Mouse (Mus musculus) ES-E14 (cell line): ENCODE results near the gene Atg5. TPM values are rescaled to one million over a fixed set of nuclear protein-coding genes. Genes with fewer than 3 reads are reported as not detected.

Experiments used
- DNase-seq: peaks from one replicate; pipeline ENCODE4 v3.0.0-alpha.2; 2013; ENCODE audit warnings: low read depth, low spot score
- H3K27ac ChIP-seq: 2 replicates; pipeline ENCODE4 v1.5.1; 2012; ENCODE audit warnings: low read depth, mild to moderate bottlenecking, low read length, moderate library complexity, mixed read lengths; ENCODE audit not compliant: poor library complexity, insufficient read depth, severe bottlenecking
- H3K36me3 ChIP-seq: 2 replicates; pipeline ENCODE4 v1.6.1; 2012; ENCODE audit warnings: mild to moderate bottlenecking, low read length, moderate library complexity, mixed read lengths; ENCODE audit not compliant: control insufficient read depth, poor library complexity, insufficient read depth, severe bottlenecking
- H3K4me1 ChIP-seq, 2 experiments: fragments of 150-350 bp in 1 of 2; sonication (generic) in 1 of 2; 2 replicates each; pipeline ENCODE4 v1.6.1; 2012; ENCODE audit warnings: low read length in 2 of 2, mild to moderate bottlenecking in 1 of 2, mixed read lengths in 1 of 2; ENCODE audit not compliant: control insufficient read depth in 2 of 2, insufficient read depth in 2 of 2, poor library complexity in 1 of 2
- H3K4me3 ChIP-seq, 2 experiments: fragments of 150-350 bp in 1 of 2; sonication (generic) in 1 of 2; 2 replicates each; pipeline ENCODE4 v1.5.1; 2012; ENCODE audit warnings: low read length in 2 of 2, low read depth in 1 of 2, mild to moderate bottlenecking in 1 of 2, mixed read lengths in 1 of 2; ENCODE audit not compliant: insufficient read depth in 1 of 2, poor library complexity in 1 of 2, severe bottlenecking in 1 of 2
- H3K9ac ChIP-seq: 2 replicates; pipeline ENCODE4 v1.6.1; 2012; ENCODE audit warnings: low read depth, mild to moderate bottlenecking, low read length, mixed read lengths; ENCODE audit not compliant: poor library complexity, insufficient read depth, severe bottlenecking
- H3K9me3 ChIP-seq: fragments of 150-350 bp; sonication (generic); 2 replicates; pipeline ENCODE4 v1.6.1; 2012; ENCODE audit warnings: low read depth, mild to moderate bottlenecking, low read length; ENCODE audit not compliant: control insufficient read depth, insufficient read depth
- CHD2 ChIP-seq: IDR thresholded peaks from 2 replicates; pipeline ENCODE4 v1.6.1; 2014; ENCODE audit warnings: mild to moderate bottlenecking, low read depth, low read length, inconsistent platforms
- HCFC1 ChIP-seq: IDR thresholded peaks from 2 replicates; pipeline ENCODE4 v1.6.1; 2012; ENCODE audit warnings: low read length, inconsistent platforms, borderline replicate concordance; ENCODE audit not compliant: insufficient read depth
- MAFK ChIP-seq: IDR thresholded peaks from 2 replicates; pipeline ENCODE4 v1.6.1; 2014; ENCODE audit warnings: mild to moderate bottlenecking, low read depth, low read length, inconsistent platforms; ENCODE audit not compliant: insufficient read depth
- ZC3H11A ChIP-seq: IDR thresholded peaks from 2 replicates; pipeline ENCODE4 v1.6.1; 2012; ENCODE audit warnings: low read depth, mild to moderate bottlenecking, inconsistent platforms, low read length, borderline replicate concordance
- ZNF384 ChIP-seq: IDR thresholded peaks from 2 replicates; pipeline ENCODE4 v1.6.1; 2012; ENCODE audit warnings: low read depth, low read length, inconsistent platforms
- in situ Hi-C, 2 experiments: fragments of 600-800 bp; cut with MboI; formaldehyde crosslinking; loops; one replicate each; pipeline ENCODE4 v1.15.1; 2025; ENCODE audit warnings: low sequenced_read_pairs in 2 of 2, inconsistent platforms in 1 of 2; ENCODE audit not compliant: unreplicated experiment in 2 of 2
- total RNA-seq: library from RNA; depleted of rRNA; stranded (reverse); fragments of 300-350 nt; gene quantifications from 2 replicates; pipeline ENCODE4 v1.2.3, GENCODE M21; 2012

Atg5 gene
- total RNA-seq, 1 experiment: 22.5 TPM

GRCm38 (mm10) chr10:44299165-44299564, 31.0 kb downstream of the Atg5 start:
- in situ Hi-C loops: no loop called here
- no peak for DNase-seq
- Histone ChIP-seq H3K9me3 (no peaks in the 10 kb centered on the region), H3K36me3 (peaks cover 5% of the 10 kb centered on the region; the same call in 1 of the 2 replicates), H3K4me3 (no peak overlapping the region), H3K27ac (no peak overlapping the region), H3K9ac (no peak overlapping the region), H3K4me1 (0 out of 4 replicates have a peak, but pooled peaks cover under 1 to 3% of the 10 kb centered on the region in 2 experiments)
- TF ChIP-seq ZC3H11A (no peak), CHD2 (no peak), HCFC1 (no peak), ZNF384 (no peak), MAFK (no peak)

- in situ Hi-C loops: no loop called here
- Histone ChIP-seq H3K27ac (no peak overlapping the region), H3K4me1 (0 out of 4 replicates have a peak, but pooled peaks cover 2 to 5% of the 10 kb centered on the region in 2 experiments), H3K4me3 (no peak overlapping the region), H3K36me3 (peaks cover 6% of the 10 kb centered on the region), H3K9me3 (no peaks in the 10 kb centered on the region), H3K9ac (no peak overlapping the region)
- no peak for DNase-seq
- TF ChIP-seq HCFC1 (no peak), ZC3H11A (no peak)
Measured at GRCm38 (mm10) chr10:44300078-44300477, 31.9 kb downstream of the Atg5 start.

- peaks cover 5 to 7% of the 10 kb centered on the region in 2 experiments for H3K4me1 ChIP-seq
- no peak overlapping the region for H3K9ac ChIP-seq
- in situ Hi-C loops: no loop called here
- no peak overlapping the region for H3K4me3 ChIP-seq
- no peak for TF ChIP-seq HCFC1
- no peak for DNase-seq
- no peaks in the 10 kb centered on the region for H3K9me3 ChIP-seq
- peaks cover 6% of the 10 kb centered on the region for H3K36me3 ChIP-seq
- H3K27ac ChIP-seq: no peak overlapping the region
Measured at GRCm38 (mm10) chr10:44303648-44304329, 35.6 kb downstream of the Atg5 start.

- DNase-seq: no peak
- no peak for TF ChIP-seq ZNF384
- TF ChIP-seq MAFK: no peak
- TF ChIP-seq CHD2: no peak
- TF ChIP-seq ZC3H11A: no peak
- TF ChIP-seq HCFC1: no peak
- peaks cover 5 to 7% of the 10 kb centered on the region in 2 experiments for H3K4me1 ChIP-seq
- H3K27ac ChIP-seq: no peak overlapping the region
- peaks cover 6% of the 10 kb centered on the region for H3K36me3 ChIP-seq
- no peak overlapping the region for H3K4me3 ChIP-seq
- H3K9me3 ChIP-seq: no peaks in the 10 kb centered on the region
- no peak overlapping the region for H3K9ac ChIP-seq
- in situ Hi-C loops: no loop called here
Measured at GRCm38 (mm10) chr10:44304330-44304717, 36.2 kb downstream of the Atg5 start.

GRCm38 (mm10) chr10:44304845-44305244, 36.7 kb downstream of the Atg5 start:
- in situ Hi-C loops: no loop called here
- H3K4me1 ChIP-seq: peaks cover 5 to 7% of the 10 kb centered on the region in 2 experiments
- no peak overlapping the region for H3K4me3 ChIP-seq
- TF ChIP-seq ZC3H11A (no peak), MAFK (no peak), HCFC1 (no peak), ZNF384 (no peak), CHD2 (no peak)
- H3K36me3 ChIP-seq: peaks cover 6% of the 10 kb centered on the region
- no peak overlapping the region for H3K9ac ChIP-seq
- H3K9me3 ChIP-seq: no peaks in the 10 kb centered on the region
- no peak overlapping the region for H3K27ac ChIP-seq
- no peak for DNase-seq
